Mouse (Mus musculus) olfactory bulb, adult 2 months (tissue): ENCODE measurements around the gene Cd44.

Source experiments
- CTCF ChIP-seq: fragments of 200-500 bp; IDR thresholded peaks from 2 replicates; pipeline ENCODE4 v1.5.1; 2012; ENCODE audit warnings: low read depth, mild to moderate bottlenecking, low read length, moderate library complexity; ENCODE audit not compliant: insufficient read depth
- POLR2A ChIP-seq: fragments of 200-500 bp; IDR thresholded peaks from 2 replicates; pipeline ENCODE4 v1.6.1; 2012; ENCODE audit warnings: mild to moderate bottlenecking, low read depth, low read length, moderate library complexity; ENCODE audit not compliant: insufficient read depth

- TF ChIP-seq POLR2A (no peak), CTCF (no peak)
Observed at GRCm38 (mm10) chr2:102943983-102944382, 42.5 kb upstream of the Cd44 start.
